Mouse (Mus musculus) heart, adult 2 months (tissue): ENCODE results near the gene Srrm4. TPM values are rescaled to one million over a fixed set of nuclear protein-coding genes. Genes with fewer than 3 reads are reported as not detected.
A peak's percentile ranks its signal among the peaks of the same experiment; 100 is the strongest.

Experiments
- DNase-seq, 2 experiments: peaks; one replicate each; pipeline ENCODE4 v3.0.0; 2021
- H3K27ac ChIP-seq: fragments of 200-600 bp; 2 replicates; pipeline ENCODE4 v1.8.1; 2022
- H3K27me3 ChIP-seq: fragments of 200-500 bp; 2 replicates; pipeline ENCODE4 v1.6.1; 2012; ENCODE audit warnings: mild to moderate bottlenecking, low read length, inconsistent platforms, mixed read lengths; ENCODE audit not compliant: control insufficient read depth, insufficient read depth
- H3K36me3 ChIP-seq: fragments of 200-500 bp; 2 replicates; pipeline ENCODE4 v1.6.1; 2012; ENCODE audit warnings: low read length, inconsistent platforms; ENCODE audit not compliant: control insufficient read depth, insufficient read depth
- H3K4me1 ChIP-seq: fragments of 200-500 bp; 2 replicates; pipeline ENCODE4 v1.6.1; 2011; ENCODE audit warnings: low read length; ENCODE audit not compliant: control insufficient read depth, insufficient read depth
- H3K4me3 ChIP-seq: fragments of 200-600 bp; 2 replicates; pipeline ENCODE4 v1.8.1; 2022
- H3K79me2 ChIP-seq: fragments of 200-500 bp; replicated peaks from 2 replicates; pipeline ENCODE4 v1.6.1; 2012; ENCODE audit warnings: mild to moderate bottlenecking, inconsistent platforms, low read length, moderate library complexity, mixed read lengths; ENCODE audit not compliant: control insufficient read depth, insufficient read depth
- H3K9ac ChIP-seq: fragments of 200-500 bp; 2 replicates; pipeline ENCODE4 v1.6.1; 2012; ENCODE audit warnings: low read depth, mild to moderate bottlenecking, control low read depth, inconsistent platforms, low read length, mixed read lengths
- CTCF ChIP-seq: fragments of 200-600 bp; IDR thresholded peaks from 2 replicates; pipeline ENCODE4 v1.8.1; 2022; ENCODE audit warnings: antibody characterized with exemption, mild to moderate bottlenecking, moderate library complexity
- EP300 ChIP-seq: fragments of 200-500 bp; IDR thresholded peaks from 2 replicates; pipeline ENCODE4 v1.6.1; 2011; ENCODE audit warnings: low read depth, low read length, control low read depth; ENCODE audit not compliant: insufficient read depth
- POLR2A ChIP-seq: fragments of 200-500 bp; IDR thresholded peaks from 2 replicates; pipeline ENCODE4 v1.6.1; 2011; ENCODE audit warnings: mild to moderate bottlenecking, low read depth, low read length, control low read depth; ENCODE audit not compliant: insufficient read depth
- WGBS: fragments of 180-500 bp; shearing (Covaris S2); methylation state at CpG from one replicate; pipeline ENCODE4 v1.1.7; 2018; 5-methylcytosine and 5-hydroxymethylcytosine counted together
- intact Hi-C: fragments of 180-260 bp; cut with DNase I; formaldehyde crosslinking; loops from one replicate; pipeline ENCODE4 v1.15.1; 2025
- polyA plus RNA-seq: library from polyadenylated mRNA; depleted of rRNA; stranded (reverse); fragments of >200 nt; gene quantifications from 2 replicates; pipeline ENCODE4 v1.2.3, GENCODE M21; 2012
- total RNA-seq, 2 experiments: library from RNA; stranded (reverse); gene quantifications; 2 replicates each; pipeline ENCODE4 v1.2.3; 2021

Gene Srrm4
- total and polyA plus RNA-seq, 3 experiments = 7.7 to 12.2 (median 9.3) TPM

DNA sequence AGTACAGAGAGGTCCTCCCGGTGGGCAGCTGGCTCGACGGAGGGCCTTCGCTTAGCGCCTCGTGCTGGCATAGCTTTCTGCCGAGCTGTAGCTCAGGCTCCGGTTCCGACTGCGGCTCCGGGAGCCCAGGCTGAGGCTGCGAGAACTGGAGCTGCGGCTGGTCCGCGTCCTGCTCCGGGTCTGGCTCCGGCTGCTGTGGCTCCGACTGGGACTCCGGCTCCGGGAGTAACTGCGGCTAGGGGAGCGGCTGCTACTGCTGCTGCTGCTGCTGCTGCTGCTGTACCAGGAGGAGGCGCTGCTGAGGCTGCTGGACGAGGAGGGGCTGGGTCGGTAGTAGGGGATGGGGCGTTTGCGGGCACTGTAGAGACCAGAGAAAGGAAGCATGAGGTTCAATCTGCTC lies 147.1 kb downstream of the Srrm4 start:
- Histone ChIP-seq H3K27me3 (no peaks in the 10 kb centered on the region), H3K36me3 (no peaks in the 10 kb centered on the region), H3K4me3 (no peak overlapping the region), H3K9ac (peak overlapping the region; percentile 28; the same call in 1 of the 2 replicates), H3K27ac (peak overlapping the region; percentile 66), H3K4me1 (peaks cover 2% of the 10 kb centered on the region; the same call in 1 of the 2 replicates), H3K79me2 (no peaks in the 10 kb centered on the region)
- DNase-seq = peak; percentile 23 to 39
- WGBS = 57% methylated on average over 27 of the region's 27 CpGs
- TF ChIP-seq CTCF (peak; percentile 52), EP300 (no peak)
- intact Hi-C loops = no loop called here

- Histone ChIP-seq H3K36me3 (no peaks in the 10 kb centered on the region), H3K79me2 (no peaks in the 10 kb centered on the region), H3K9ac (0 out of 2 replicates have a peak overlapping the region, but pooled peaks have one; percentile 49), H3K27me3 (no peaks in the 10 kb centered on the region), H3K4me3 (no peak overlapping the region), H3K4me1 (peaks cover 2% of the 10 kb centered on the region; the same call in 1 of the 2 replicates), H3K27ac (peak overlapping the region; percentile 84)
- peak; percentile 64 to 83 for DNase-seq
- 57% methylated on average over 8 of the region's 8 CpGs for WGBS
- no peak for TF ChIP-seq CTCF
- TF ChIP-seq EP300 = peak; percentile 85
- intact Hi-C loops = loop anchor here (2.0 kb wide), 1 partner anchor 21 kb away; the partner anchor contains the start of gene Hspb8
Measured at GRCm38 (mm10) chr5:116443459-116443940, 148.1 kb downstream of the Srrm4 start.

GRCm38 (mm10) chr5:116442697-116443458 lies 148.7 kb downstream of the Srrm4 start:
- no peak overlapping the region for H3K4me3 ChIP-seq
- H3K27me3 ChIP-seq = no peaks in the 10 kb centered on the region
- TF ChIP-seq POLR2A (no peak), CTCF (no peak), EP300 (no peak)
- WGBS = 60% methylated on average over 7 of the region's 7 CpGs
- no peak overlapping the region for H3K9ac ChIP-seq
- no peaks in the 10 kb centered on the region for H3K79me2 ChIP-seq
- no peaks in the 10 kb centered on the region for H3K36me3 ChIP-seq
- DNase-seq = peak in 1 of 2 experiments; percentile 14
- peaks cover 2% of the 10 kb centered on the region; the same call in 1 of the 2 replicates for H3K4me1 ChIP-seq
- H3K27ac ChIP-seq = peak overlapping the region; percentile 84
- intact Hi-C loops = loop anchor here (2.0 kb wide), 1 partner anchor 20 kb away; the partner anchor contains the start of gene Hspb8

DNA sequence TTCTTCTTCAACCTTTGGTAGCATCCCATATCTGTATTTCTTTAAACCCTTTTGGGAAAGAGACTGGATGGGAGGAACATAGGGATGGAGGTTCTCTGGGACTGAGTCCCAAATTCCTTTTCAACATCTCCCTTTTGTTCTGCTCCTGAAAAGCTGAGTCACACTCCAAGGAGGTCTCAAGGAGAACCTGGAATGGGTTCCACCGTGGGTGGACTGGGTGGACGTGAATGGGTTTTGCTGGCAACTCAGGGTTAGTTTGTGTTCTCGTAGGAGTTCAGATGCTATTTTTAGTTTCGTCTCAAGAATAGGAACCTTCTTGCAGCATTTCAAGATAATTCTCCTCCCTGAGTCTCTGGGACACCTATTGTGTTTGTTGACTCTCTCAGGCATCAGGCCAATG lies 151.4 kb downstream of the Srrm4 start:
- no peak overlapping the region for H3K9ac ChIP-seq
- WGBS = 17% methylated on average over 4 of the region's 4 CpGs
- intact Hi-C loops = no loop called here
- H3K27me3 ChIP-seq = no peaks in the 10 kb centered on the region
- no peak overlapping the region for H3K27ac ChIP-seq
- no peak overlapping the region for H3K4me3 ChIP-seq
- no peaks in the 10 kb centered on the region for H3K36me3 ChIP-seq
- no peaks in the 10 kb centered on the region for H3K79me2 ChIP-seq
- H3K4me1 ChIP-seq = peaks cover 2% of the 10 kb centered on the region; the same call in 1 of the 2 replicates
- TF ChIP-seq EP300 (no peak), CTCF (no peak), POLR2A (no peak)
- no peak for DNase-seq

- no peak for DNase-seq
- WGBS = 38% methylated on average over 4 of the region's 4 CpGs
- H3K4me1 ChIP-seq = peaks cover 2% of the 10 kb centered on the region; the same call in 1 of the 2 replicates
- H3K4me3 ChIP-seq = no peak overlapping the region
- no peaks in the 10 kb centered on the region for H3K27me3 ChIP-seq
- no peak overlapping the region for H3K27ac ChIP-seq
- H3K36me3 ChIP-seq = no peaks in the 10 kb centered on the region
- intact Hi-C loops = no loop called here
- TF ChIP-seq POLR2A (no peak), EP300 (no peak), CTCF (no peak)
- H3K9ac ChIP-seq = no peak overlapping the region
- H3K79me2 ChIP-seq = no peaks in the 10 kb centered on the region
Measured at GRCm38 (mm10) chr5:116438328-116438727, 153.3 kb downstream of the Srrm4 start.

GRCm38 (mm10) chr5:116436117-116436516 lies 155.5 kb downstream of the Srrm4 start:
- TF ChIP-seq CTCF (no peak), POLR2A (no peak), EP300 (no peak)

More at GRCm38 (mm10) chr5:116436117-116436516, 155.5 kb downstream of the Srrm4 start:
- H3K27ac ChIP-seq = no peak overlapping the region
- DNase-seq = no peak
- no peaks in the 10 kb centered on the region for H3K4me1 ChIP-seq
- H3K27me3 ChIP-seq = no peaks in the 10 kb centered on the region
- no peaks in the 10 kb centered on the region for H3K36me3 ChIP-seq
- no peaks in the 10 kb centered on the region for H3K79me2 ChIP-seq
- intact Hi-C loops = no loop called here
- H3K9ac ChIP-seq = no peak overlapping the region
- no peak overlapping the region for H3K4me3 ChIP-seq
